16 mouse cellular contexts compared by ENCODE assay signal in the genomic region with DNA sequence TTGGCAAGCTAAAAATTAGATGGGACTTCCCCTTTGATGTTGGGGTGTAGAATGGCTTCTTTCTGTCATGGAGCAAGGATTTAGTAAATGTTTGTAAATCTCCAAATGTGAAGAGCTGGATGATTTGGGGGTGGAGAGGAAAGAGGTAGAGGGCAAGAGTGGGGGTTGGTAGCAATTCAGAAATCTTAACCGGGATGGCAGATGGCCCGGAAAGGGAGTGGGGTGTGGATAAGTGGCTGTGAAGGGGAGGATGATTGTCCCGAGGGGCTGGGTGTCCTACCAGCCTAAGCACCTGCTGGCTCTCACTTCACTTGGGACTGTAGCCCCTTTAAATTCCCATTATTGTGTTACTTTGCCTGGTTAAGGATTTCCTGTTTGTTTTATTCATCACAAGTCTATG. TPM values are rescaled to one million over a fixed set of nuclear protein-coding genes. Genes with fewer than 3 reads are reported as not detected.
DNase-seq lines count a peak whose midpoint lies in the region; ATAC-seq and TF ChIP-seq lines count a peak whose summit lies in the region.
"Had no signal": no experiment of that assay in that cellular context is flagged by ENCODE, and none has a peak within 500 bp of the region (broad histone marks: within the 10 kb centered on the region; RNA-seq: fewer than 3 reads in every experiment).

No protein-coding gene starts in this region.

- H3K27me3 ChIP-seq in heart, embryonic 15.5 days = no peaks in the 10 kb centered on the region
- H3K27me3 ChIP-seq in lung, embryonic 15.5 days = no peaks in the 10 kb centered on the region
- no peaks in the 10 kb centered on the region for H3K27me3 ChIP-seq in hindbrain, postnatal 0 days (ENCODE audit: insufficient read depth, low read length)
- H3K27me3 ChIP-seq in myocyte (ENCODE audit: control insufficient read depth, insufficient read depth, insufficient read length) = no peaks in the 10 kb centered on the region
- H3K27me3 ChIP-seq: embryonic facial prominence, embryonic 12.5 days had no signal

- H3K4me2 ChIP-seq in heart, embryonic 15.5 days = peak overlapping the region; percentile 89
- peak overlapping the region; percentile 81 for H3K4me2 ChIP-seq in lung, embryonic 15.5 days
- H3K4me2 ChIP-seq in hindbrain, postnatal 0 days (ENCODE audit: low read depth, low read length) = peak overlapping the region; percentile 70
- H3K4me2 ChIP-seq in myocyte (ENCODE audit: low read depth) = peak overlapping the region; percentile 85

- DNase-seq in heart, postnatal 36 days = no peak
- DNase-seq in lung, adult 2 months = no peak
- no peak for DNase-seq in hindbrain, postnatal 0 days (ENCODE audit: low spot score)
- no peak for DNase-seq in left cerebral cortex, postnatal 25 days (ENCODE audit: low spot score in 2 of 2)
- DNase-seq: adrenal gland, postnatal 36 days; cerebellum, adult 18-20 months; heart, postnatal 14 days; kidney, postnatal 10 days; layer of hippocampus, postnatal 36 days; lung, embryonic 14.5 days; spleen, adult 18-20 months; thymus, postnatal 36 days had no signal

- peaks cover 18% of the 10 kb centered on the region for H3K79me2 ChIP-seq in myocyte (ENCODE audit: control insufficient read depth, insufficient read depth)

- H3K27ac ChIP-seq in heart, embryonic 15.5 days = no peak overlapping the region
- no peak overlapping the region for H3K27ac ChIP-seq in lung, embryonic 15.5 days
- no peak overlapping the region for H3K27ac ChIP-seq in hindbrain, postnatal 0 days
- H3K27ac ChIP-seq: embryonic facial prominence, embryonic 12.5 days had no signal

- no peaks in the 10 kb centered on the region for H3K9me3 ChIP-seq in heart, embryonic 15.5 days (replicated peaks)
- no peaks in the 10 kb centered on the region for H3K9me3 ChIP-seq in lung, embryonic 15.5 days
- no peaks in the 10 kb centered on the region for H3K9me3 ChIP-seq in hindbrain, postnatal 0 days (ENCODE audit: low read length)
- H3K9me3 ChIP-seq: embryonic facial prominence, embryonic 12.5 days had no signal

- no peak for TF ChIP-seq POLR2A in lung, adult 2 months (IDR thresholded peaks at IDR 0.05; ENCODE audit: borderline replicate concordance, extremely low read depth, low read depth, low read length)
- TF ChIP-seq POLR2A in myocyte (IDR thresholded peaks at IDR 0.05; ENCODE audit: insufficient read length, low read depth) = no peak

- 31% methylated on average over 3 of the region's 3 CpGs for WGBS in heart, embryonic 15.5 days
- WGBS in lung, embryonic 15.5 days = 31% methylated on average over 3 of the region's 3 CpGs
- WGBS in lung, adult 2 months = 36% methylated on average over 3 of the region's 3 CpGs
- WGBS in hindbrain, postnatal 0 days = 62% methylated on average over 3 of the region's 3 CpGs

- peaks cover 21% of the 10 kb centered on the region for H3K4me1 ChIP-seq in heart, embryonic 15.5 days (replicated peaks)
- H3K4me1 ChIP-seq in lung, embryonic 15.5 days = peaks cover 15% of the 10 kb centered on the region
- peaks cover 8% of the 10 kb centered on the region for H3K4me1 ChIP-seq in lung, adult 2 months (ENCODE audit: control insufficient read depth, insufficient read depth, low read length)
- H3K4me1 ChIP-seq in hindbrain, postnatal 0 days (ENCODE audit: insufficient read depth, low read length) = peaks cover 11% of the 10 kb centered on the region

- no peak overlapping the region for H3K9ac ChIP-seq in heart, embryonic 15.5 days
- no peak overlapping the region for H3K9ac ChIP-seq in lung, embryonic 15.5 days
- H3K9ac ChIP-seq in hindbrain, postnatal 0 days (replicated peaks; ENCODE audit: low read length) = no peak overlapping the region
- H3K9ac ChIP-seq: lung, embryonic 14.5 days had no signal

- intact Hi-C loops in heart, postnatal 36 days (cut with DNase I) = loop anchor here (10.0 kb wide), 1 partner anchor 708 kb away; a partner anchor contains a TSS
- intact Hi-C loops in left cerebral cortex, postnatal 25 days (cut with DNase I) = no loop called here

- 0 out of 2 replicates have a peak overlapping the region, but pooled peaks have one; percentile 94 for H3K4me3 ChIP-seq in heart, embryonic 15.5 days
- peak overlapping the region; percentile 81; the same call in 1 of the 2 replicates for H3K4me3 ChIP-seq in lung, embryonic 15.5 days
- no peak overlapping the region for H3K4me3 ChIP-seq in lung, adult 2 months (replicated peaks; ENCODE audit: extremely low read depth, low read depth, low read length)
- no peak overlapping the region for H3K4me3 ChIP-seq in hindbrain, postnatal 0 days (ENCODE audit: low read length)
- peak overlapping the region; percentile 47 for H3K4me3 ChIP-seq in myocyte

- no peak for TF ChIP-seq CTCF in lung, adult 2 months (IDR thresholded peaks at IDR 0.05; ENCODE audit: insufficient read depth, low read length)
- TF ChIP-seq CTCF in hindbrain, postnatal 0 days (IDR thresholded peaks at IDR 0.05; ENCODE audit: low read depth) = no peak

- no peak overlapping the region for H3ac ChIP-seq in myocyte (ENCODE audit: control insufficient read depth, insufficient read length)

- no peak for ATAC-seq in heart, embryonic 15.5 days (replicated peaks; ENCODE audit: insufficient number of reproducible peaks, insufficient read depth, low FRiP score, low read depth)
- no peak for ATAC-seq in lung, embryonic 15.5 days (ENCODE audit: borderline replicate concordance, extremely low read depth, low FRiP score, low TSS enrichment)
- no peak for ATAC-seq in hindbrain, postnatal 0 days

- H3K36me3 ChIP-seq in heart, embryonic 15.5 days = no peaks in the 10 kb centered on the region
- no peaks in the 10 kb centered on the region for H3K36me3 ChIP-seq in lung, embryonic 15.5 days
- no peaks in the 10 kb centered on the region for H3K36me3 ChIP-seq in hindbrain, postnatal 0 days (ENCODE audit: insufficient read depth, low read length)
- H3K36me3 ChIP-seq in myocyte (ENCODE audit: control insufficient read depth, insufficient read depth) = no peaks in the 10 kb centered on the region
- H3K36me3 ChIP-seq: embryonic facial prominence, embryonic 12.5 days had no signal

TF ChIP-seq in myocyte, 11 proteins besides CTCF, POLR2A, EP300 and RAD21:
- TF ChIP-seq TCF12 (IDR thresholded peaks at IDR 0.05; ENCODE audit: insufficient read depth, poor library complexity, severe bottlenecking) (no peak), TCF3 (IDR thresholded peaks at IDR 0.05; ENCODE audit: insufficient read length, low read depth) (no peak), POLR2AphosphoS2 (IDR thresholded peaks at IDR 0.05; ENCODE audit: insufficient read length, low read depth) (no peak), E2F4 (IDR thresholded peaks at IDR 0.05; ENCODE audit: insufficient read depth) (no peak), MYOG (IDR thresholded peaks at IDR 0.05; ENCODE audit: control insufficient read depth in 1 of 3, insufficient read depth in 1 of 3, insufficient read length in 2 of 3, low read depth in 2 of 3) (no peak), USF1 (IDR thresholded peaks at IDR 0.05; ENCODE audit: low read depth) (no peak), MYOD1 (IDR thresholded peaks at IDR 0.05; ENCODE audit: control insufficient read depth in 1 of 3, insufficient read length in 2 of 3, low read depth in 2 of 3) (no peak), REST (IDR thresholded peaks at IDR 0.05; ENCODE audit: insufficient read depth, insufficient read length) (no peak), SRF (IDR thresholded peaks at IDR 0.05; ENCODE audit: control insufficient read depth, insufficient read length, low read depth) (no peak), CEBPB (IDR thresholded peaks at IDR 0.05; ENCODE audit: insufficient read depth, poor library complexity, severe bottlenecking) (no peak), MAX (IDR thresholded peaks at IDR 0.05; ENCODE audit: low read depth) (no peak)

RNA-seq across cellular contexts. Expression of a gene that starts 1.7 kb away (rescaled TPM):
- polyA plus RNA-seq in heart, embryonic 15.5 days (2015; fragmentation: Nextera tagmentation; extraction: Ambion mirVana) = 29.9 and 30.4 TPM in 2 replicates
- total RNA-seq in heart, postnatal 36 days (2021) = 10 to 100 TPM; 52.8 TPM
- polyA plus RNA-seq in lung, embryonic 15.5 days (2015; fragmentation: Nextera tagmentation; extraction: Ambion mirVana) = 27.7 and 29.3 TPM in 2 replicates
- polyA plus RNA-seq in lung, adult 2 months (2012; rRNA removed) = 12.7 and 18.3 TPM in 2 replicates
- 62.5 and 70.1 TPM in 2 replicates for total RNA-seq in hindbrain, postnatal 0 days (2014; rRNA removed)
- 62.8 and 67.8 TPM in 2 replicates for polyA plus RNA-seq in hindbrain, postnatal 0 days (2015; fragmentation: Nextera tagmentation; extraction: Ambion mirVana)
- polyA plus RNA-seq in myocyte (2012; fragmentation: generic; extraction: Trizol) = 15.5 TPM
- total RNA-seq in left cerebral cortex, postnatal 25 days (2021) = 10 to 100 TPM; 89.7 to 91.1 TPM

RNA-seq across cellular contexts. Expression of a gene that starts 4.0 kb away (rescaled TPM):
- polyA plus RNA-seq in heart, embryonic 15.5 days (2015; fragmentation: Nextera tagmentation; extraction: Ambion mirVana) = 15.0 and 19.7 TPM in 2 replicates
- 10 to 100 TPM; 37.1 to 37.6 TPM for total RNA-seq in heart, postnatal 36 days (2021)
- polyA plus RNA-seq in lung, embryonic 15.5 days (2015; fragmentation: Nextera tagmentation; extraction: Ambion mirVana) = 25.5 and 25.6 TPM in 2 replicates
- 56.1 and 59.5 TPM in 2 replicates for polyA plus RNA-seq in lung, adult 2 months (2012; rRNA removed)
- total RNA-seq in hindbrain, postnatal 0 days (2014; rRNA removed) = 36.2 and 50.7 TPM in 2 replicates
- polyA plus RNA-seq in hindbrain, postnatal 0 days (2015; fragmentation: Nextera tagmentation; extraction: Ambion mirVana) = 21.6 and 22.8 TPM in 2 replicates
- 20.8 TPM for polyA plus RNA-seq in myocyte (2012; fragmentation: generic; extraction: Trizol)
- 10 to 100 TPM; 59.5 to 64.8 TPM for total RNA-seq in left cerebral cortex, postnatal 25 days (2021)

Comparison
In these comparisons a context has a peak if more than half of its experiments do, and no peak if none do; other contexts are left out.
1. H3K4me3 ChIP-seq: peak in heart, embryonic 15.5 days (single experiment), lung, embryonic 15.5 days (single experiment) and myocyte (single experiment); none in lung, adult 2 months (single experiment) and hindbrain, postnatal 0 days (single experiment).
2. Peak in every context shown above with its lines, with median percentiles within 50 percentile points of each other: H3K4me2 ChIP-seq.